Mouse (Mus musculus) E14TG2a.4 (cell line): Measurements from ENCODE around the gene Gimap7.

Experiments
- CTCF ChIP-seq: conservative IDR thresholded peaks from 2 replicates; pipeline ENCODE4 v1.5.1; 2014; ENCODE audit warnings: low read length
- NANOG ChIP-seq: IDR thresholded peaks from 2 replicates; pipeline ENCODE4 v1.6.1; 2014; ENCODE audit warnings: borderline replicate concordance, low read length, mixed read lengths
- POU5F1 ChIP-seq: IDR thresholded peaks from 2 replicates; pipeline ENCODE4 v1.6.1; 2014; ENCODE audit warnings: low read length, borderline replicate concordance

DNA sequence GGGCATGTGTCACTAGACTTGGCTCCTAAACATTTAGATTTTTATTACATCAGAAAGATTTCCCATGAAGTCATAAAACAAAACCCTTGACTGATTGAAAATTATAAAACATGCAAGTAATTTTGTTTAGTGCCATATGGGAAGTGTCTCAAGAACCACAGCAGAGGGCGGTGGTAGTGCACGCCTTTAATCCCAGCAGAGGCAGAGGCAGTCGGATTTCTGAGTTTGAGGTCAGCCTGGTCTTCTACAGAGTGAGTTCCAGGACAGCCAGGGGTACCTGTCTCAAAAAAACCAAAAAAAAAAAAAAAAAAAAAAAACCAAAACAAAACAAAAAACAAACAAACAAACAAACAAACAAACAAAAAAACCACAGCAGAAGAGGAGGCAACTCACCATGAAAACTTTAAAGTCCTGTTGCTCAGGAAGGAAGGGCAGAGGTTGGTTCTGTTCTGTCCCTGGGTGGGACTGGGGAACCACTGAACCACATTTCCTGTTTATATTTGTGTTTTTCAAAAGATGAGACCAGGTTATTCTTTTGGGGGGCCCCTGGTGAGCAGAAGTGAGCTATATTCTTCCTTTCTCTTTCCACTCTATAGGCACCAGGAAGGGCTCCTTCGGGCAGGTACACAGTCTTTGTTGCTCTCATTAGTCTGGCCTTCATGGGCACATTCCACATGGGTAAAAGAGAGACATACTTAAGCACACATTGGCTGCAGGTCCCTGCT lies 21.4 kb upstream of the Gimap7 start:
- TF ChIP-seq CTCF (no peak), POU5F1 (no peak), NANOG (no peak)
